Mouse (Mus musculus) midbrain, embryonic 12.5 days (tissue): ENCODE data around the gene Agbl3. TPM values are rescaled to one million over a fixed set of nuclear protein-coding genes. Genes with fewer than 3 reads are reported as not detected.

ENCODE experiments used
- ATAC-seq: fragments of 200-750 bp; cut with Nextera tagmentation; 2 replicates; pipeline ENCODE4 v1.8.0; 2017; ENCODE audit warnings: low read depth, moderate TSS enrichment, moderate library complexity; ENCODE audit not compliant: low FRiP score
- H3K27ac ChIP-seq: fragments of 300-500 bp; sonication (generic); replicated peaks from 2 replicates; pipeline ENCODE4 v1.5.1; 2016; ENCODE audit warnings: mild to moderate bottlenecking
- H3K27me3 ChIP-seq: fragments of 300-500 bp; sonication (generic); 2 replicates; pipeline ENCODE4 v1.6.1; 2016; ENCODE audit warnings: mild to moderate bottlenecking
- H3K36me3 ChIP-seq: fragments of 300-500 bp; sonication (generic); 2 replicates; pipeline ENCODE4 v1.6.1; 2016
- H3K4me1 ChIP-seq: fragments of 300-500 bp; sonication (generic); 2 replicates; pipeline ENCODE4 v1.6.1; 2016
- H3K4me2 ChIP-seq: fragments of 300-500 bp; sonication (generic); replicated peaks from 2 replicates; pipeline ENCODE4 v1.6.1; 2016; ENCODE audit warnings: mild to moderate bottlenecking, moderate library complexity
- H3K4me3 ChIP-seq: fragments of 300-500 bp; sonication (generic); 2 replicates; pipeline ENCODE4 v1.5.1; 2016; ENCODE audit warnings: mild to moderate bottlenecking
- H3K9ac ChIP-seq: fragments of 300-500 bp; sonication (generic); replicated peaks from 2 replicates; pipeline ENCODE4 v1.6.1; 2016; ENCODE audit warnings: mild to moderate bottlenecking, moderate library complexity
- H3K9me3 ChIP-seq: fragments of 300-500 bp; sonication (generic); 2 replicates; pipeline ENCODE4 v1.6.1; 2016; ENCODE audit warnings: mild to moderate bottlenecking
- WGBS: fragments of 180-500 bp; shearing (Covaris S2); methylation state at CpG from one replicate; pipeline ENCODE4 v1.1.7; 2016; 5-methylcytosine and 5-hydroxymethylcytosine counted together
- polyA plus RNA-seq: library from polyadenylated mRNA; unstranded; fragments of >200 nt; fragmentation: Nextera tagmentation; extraction: Ambion mirVana; gene quantifications from 2 replicates; pipeline ENCODE4 v1.2.1, GENCODE M21; 2016

Gene Agbl3
- polyA plus RNA-seq, 1 experiment from 2014 or later: 7.4 TPM

DNA sequence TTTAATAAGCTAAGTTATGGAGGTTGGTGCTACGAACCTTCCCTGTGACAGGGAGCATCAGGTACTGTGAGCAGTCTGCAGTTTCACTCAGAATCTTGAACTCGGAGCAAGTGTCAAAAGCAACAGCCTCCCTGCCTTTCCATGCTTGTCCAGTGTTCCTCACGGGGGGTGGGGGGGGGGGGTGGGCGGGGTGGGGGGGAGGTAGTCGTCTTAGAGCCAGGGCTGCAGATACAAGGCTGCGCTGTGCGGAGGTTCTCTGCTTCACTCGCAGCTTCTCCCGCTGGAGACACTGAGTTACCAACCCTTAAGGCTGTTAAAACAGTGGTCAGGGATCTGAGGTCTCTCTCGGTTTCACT lies 87.7 kb downstream of the Agbl3 start:
- Histone ChIP-seq H3K4me1 (peaks cover 3% of the 10 kb centered on the region; the same call in 1 of the 2 replicates), H3K9ac (no peak overlapping the region), H3K27me3 (no peaks in the 10 kb centered on the region), H3K36me3 (0 out of 2 replicates have a peak, but pooled peaks cover 3% of the 10 kb centered on the region), H3K9me3 (no peaks in the 10 kb centered on the region), H3K4me2 (no peak overlapping the region), H3K4me3 (no peak overlapping the region), H3K27ac (no peak overlapping the region)
- 85% methylated on average over 8 of the region's 10 CpGs for WGBS
- ATAC-seq: no peak

GRCm38 (mm10) chr6:34868507-34869217 lies 88.4 kb downstream of the Agbl3 start:
- ATAC-seq: no peak
- Histone ChIP-seq H3K4me3 (no peak overlapping the region), H3K27me3 (no peaks in the 10 kb centered on the region), H3K9ac (no peak overlapping the region), H3K27ac (no peak overlapping the region), H3K4me1 (peaks cover 3% of the 10 kb centered on the region; the same call in 1 of the 2 replicates), H3K9me3 (no peaks in the 10 kb centered on the region), H3K36me3 (0 out of 2 replicates have a peak, but pooled peaks cover 4% of the 10 kb centered on the region), H3K4me2 (no peak overlapping the region)
- WGBS: 83% methylated on average over 20 of the region's 20 CpGs

- 85% methylated on average over 13 of the region's 13 CpGs for WGBS
- H3K27me3 ChIP-seq: no peaks in the 10 kb centered on the region
- H3K36me3 ChIP-seq: 0 out of 2 replicates have a peak, but pooled peaks cover 4% of the 10 kb centered on the region
- H3K9me3 ChIP-seq: no peaks in the 10 kb centered on the region
- no peak overlapping the region for H3K9ac ChIP-seq
- no peak overlapping the region for H3K4me3 ChIP-seq
- H3K4me2 ChIP-seq: no peak overlapping the region
- H3K4me1 ChIP-seq: peaks cover 3% of the 10 kb centered on the region; the same call in 1 of the 2 replicates
- H3K27ac ChIP-seq: no peak overlapping the region
- no peak for ATAC-seq
Measured at GRCm38 (mm10) chr6:34869225-34869915, 89.1 kb downstream of the Agbl3 start.

DNA sequence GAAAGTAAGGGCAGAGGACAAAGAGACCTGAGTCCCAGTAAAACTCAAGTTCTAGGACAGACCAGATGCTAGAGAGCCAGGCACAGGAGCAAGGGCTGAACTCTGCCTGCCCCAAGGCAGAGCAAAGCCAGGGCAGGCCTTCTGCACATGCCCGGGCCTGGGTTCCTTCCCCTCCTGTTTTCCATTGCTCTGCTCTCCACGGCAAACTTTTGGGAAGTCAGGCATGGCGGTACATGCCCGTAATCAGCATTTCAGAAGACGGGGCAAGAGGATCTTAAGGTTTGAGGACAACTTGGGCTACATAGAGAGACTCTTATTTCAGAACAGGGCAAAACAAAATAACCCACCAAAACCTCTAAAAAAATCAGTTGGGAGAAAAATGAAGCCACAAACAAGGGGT lies 89.9 kb downstream of the Agbl3 start:
- Histone ChIP-seq H3K9ac (no peak overlapping the region), H3K4me1 (peaks cover 3% of the 10 kb centered on the region; the same call in 1 of the 2 replicates), H3K27ac (no peak overlapping the region), H3K4me2 (no peak overlapping the region), H3K27me3 (no peaks in the 10 kb centered on the region), H3K9me3 (no peaks in the 10 kb centered on the region), H3K36me3 (0 out of 2 replicates have a peak, but pooled peaks cover 4% of the 10 kb centered on the region), H3K4me3 (no peak overlapping the region)
- no peak for ATAC-seq
- 80% methylated on average over 5 of the region's 5 CpGs for WGBS

DNA sequence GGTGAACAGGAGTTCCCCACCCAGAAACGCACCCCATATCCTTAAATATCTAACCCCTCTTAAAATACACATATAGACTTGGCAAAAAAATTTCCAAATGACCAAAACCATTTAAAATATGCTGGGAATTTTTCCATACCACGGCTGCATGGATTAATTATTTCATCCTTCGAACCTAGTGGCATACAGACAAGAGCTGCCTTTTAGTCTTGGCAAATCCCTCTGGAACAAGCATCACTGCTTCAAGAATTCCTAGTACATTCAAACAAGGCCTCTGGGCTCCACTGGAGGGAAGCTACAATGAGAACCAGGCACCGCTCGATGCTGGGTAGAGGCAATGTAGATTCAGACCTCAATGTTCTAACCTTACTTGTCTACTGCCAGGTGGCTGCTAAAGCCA lies 90.5 kb downstream of the Agbl3 start:
- H3K36me3 ChIP-seq: 0 out of 2 replicates have a peak, but pooled peaks cover 4% of the 10 kb centered on the region
- H3K4me3 ChIP-seq: no peak overlapping the region
- H3K9ac ChIP-seq: no peak overlapping the region
- H3K9me3 ChIP-seq: no peaks in the 10 kb centered on the region
- peaks cover 3% of the 10 kb centered on the region; the same call in 1 of the 2 replicates for H3K4me1 ChIP-seq
- 83% methylated on average over 5 of the region's 5 CpGs for WGBS
- no peak for ATAC-seq
- H3K27ac ChIP-seq: no peak overlapping the region
- no peak overlapping the region for H3K4me2 ChIP-seq
- no peaks in the 10 kb centered on the region for H3K27me3 ChIP-seq

DNA sequence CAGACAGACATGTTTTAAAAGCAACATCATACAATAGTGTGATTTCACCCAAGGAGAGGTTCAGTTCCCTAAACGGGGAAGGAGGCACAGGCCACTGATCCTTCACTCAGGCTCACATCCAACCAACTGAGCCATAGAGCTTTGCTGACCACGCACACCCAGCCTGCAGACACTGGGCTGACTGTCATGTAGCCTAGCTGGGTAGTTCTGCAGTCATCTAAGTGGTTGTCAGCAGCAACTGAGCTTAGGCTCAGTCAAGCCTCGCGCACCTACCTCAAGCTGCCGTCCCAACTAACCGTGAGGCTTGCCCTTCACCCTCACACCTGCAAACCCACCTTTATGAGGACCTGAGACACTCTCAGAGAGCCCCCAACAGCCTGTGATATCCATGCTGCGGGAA lies 91.7 kb downstream of the Agbl3 start:
- no peak for ATAC-seq
- Histone ChIP-seq H3K27me3 (no peaks in the 10 kb centered on the region), H3K9me3 (no peaks in the 10 kb centered on the region), H3K27ac (no peak overlapping the region), H3K4me3 (no peak overlapping the region), H3K4me2 (no peak overlapping the region), H3K36me3 (0 out of 2 replicates have a peak, but pooled peaks cover 4% of the 10 kb centered on the region), H3K9ac (no peak overlapping the region), H3K4me1 (peaks cover 9% of the 10 kb centered on the region)
- 93% methylated on average over 7 of the region's 7 CpGs for WGBS

GRCm38 (mm10) chr6:34872871-34873270 lies 92.6 kb downstream of the Agbl3 start:
- no peaks in the 10 kb centered on the region for H3K9me3 ChIP-seq
- no peak overlapping the region for H3K9ac ChIP-seq
- peaks cover 13% of the 10 kb centered on the region for H3K4me1 ChIP-seq
- H3K27me3 ChIP-seq: no peaks in the 10 kb centered on the region
- no peak for ATAC-seq
- 88% methylated on average over 10 of the region's 10 CpGs for WGBS
- H3K4me2 ChIP-seq: no peak overlapping the region
- H3K27ac ChIP-seq: no peak overlapping the region
- H3K4me3 ChIP-seq: no peak overlapping the region
- 0 out of 2 replicates have a peak, but pooled peaks cover 4% of the 10 kb centered on the region for H3K36me3 ChIP-seq

DNA sequence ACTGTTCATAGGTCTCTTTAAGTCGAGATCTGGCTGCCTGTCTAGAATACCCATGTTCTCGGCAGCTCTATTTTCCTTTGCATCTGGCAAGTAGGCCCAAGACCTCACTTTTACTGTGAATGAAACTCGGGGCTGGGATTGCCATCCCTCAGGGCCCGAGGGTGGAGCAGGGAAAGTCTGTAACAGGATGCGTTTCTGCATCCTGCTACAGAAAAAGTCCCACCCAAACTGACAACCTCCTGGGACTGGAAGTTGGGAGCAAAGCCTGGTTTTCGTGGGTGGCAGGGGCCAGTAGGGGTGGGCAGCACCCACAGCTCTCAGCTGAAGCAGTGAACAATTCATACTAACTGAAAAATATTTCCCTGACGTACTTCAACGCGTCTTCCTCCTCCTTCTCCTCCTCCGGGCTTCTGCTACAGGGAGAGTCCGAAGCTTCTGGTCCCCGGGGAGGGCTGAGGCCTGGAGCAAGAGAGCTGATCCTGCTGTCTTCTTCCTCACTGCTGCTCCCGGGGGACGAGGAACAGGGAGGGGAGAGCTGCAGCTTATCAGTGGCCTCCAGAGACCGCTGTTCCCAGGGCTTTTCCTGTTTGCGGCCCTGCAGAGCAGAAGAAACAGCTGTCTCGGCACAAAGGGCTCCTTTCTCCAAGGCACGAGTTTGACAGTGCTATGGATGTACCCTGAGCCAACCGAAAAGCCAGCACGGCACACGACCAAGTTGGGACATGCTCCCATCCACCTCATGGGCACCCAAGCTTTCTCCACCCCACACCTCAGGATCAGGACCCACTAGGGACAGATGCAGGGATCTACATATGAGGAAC lies 94.1 kb downstream of the Agbl3 start:
- H3K4me3 ChIP-seq: no peak overlapping the region
- H3K27ac ChIP-seq: no peak overlapping the region
- no peaks in the 10 kb centered on the region for H3K27me3 ChIP-seq
- WGBS: 79% methylated on average over 21 of the region's 21 CpGs
- H3K4me2 ChIP-seq: no peak overlapping the region
- H3K9ac ChIP-seq: no peak overlapping the region; the same call in 1 of the 2 replicates
- 0 out of 2 replicates have a peak, but pooled peaks cover 4% of the 10 kb centered on the region for H3K36me3 ChIP-seq
- H3K9me3 ChIP-seq: no peaks in the 10 kb centered on the region
- peaks cover 20% of the 10 kb centered on the region for H3K4me1 ChIP-seq
- ATAC-seq: no peak

DNA sequence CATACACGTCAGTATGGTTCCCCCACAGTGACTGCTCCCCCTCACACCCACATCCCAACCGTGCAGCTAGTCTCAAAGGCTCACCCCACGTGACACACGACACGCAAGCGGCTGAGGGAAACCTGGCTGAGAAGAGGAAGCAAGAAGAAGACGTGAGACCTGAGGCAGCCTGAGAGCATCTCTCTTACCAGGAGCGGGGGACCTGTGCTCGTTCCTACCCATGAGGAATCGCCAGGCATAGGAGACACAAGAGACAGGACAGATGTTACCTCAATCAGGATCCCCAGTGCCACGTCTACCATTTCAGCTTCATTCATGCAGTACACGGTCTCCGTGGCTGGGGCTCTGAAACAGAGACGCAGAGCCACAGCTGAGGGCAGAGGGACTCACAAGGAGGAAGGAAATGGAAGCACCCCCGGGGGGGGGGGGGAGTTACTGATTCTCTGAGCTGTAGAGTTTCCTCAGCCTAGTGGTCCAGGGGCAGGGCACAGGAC lies 95.1 kb downstream of the Agbl3 start:
- peaks cover 9% of the 10 kb centered on the region; the same call in 1 of the 2 replicates for H3K36me3 ChIP-seq
- H3K4me2 ChIP-seq: no peak overlapping the region
- WGBS: 92% methylated on average over 15 of the region's 15 CpGs
- peaks cover 20% of the 10 kb centered on the region for H3K4me1 ChIP-seq
- H3K9ac ChIP-seq: no peak overlapping the region
- H3K27me3 ChIP-seq: no peaks in the 10 kb centered on the region
- H3K9me3 ChIP-seq: no peaks in the 10 kb centered on the region
- no peak overlapping the region for H3K4me3 ChIP-seq
- 0 out of 2 replicates have a peak overlapping the region, but pooled peaks have one; percentile 15 for H3K27ac ChIP-seq
- no peak for ATAC-seq

DNA sequence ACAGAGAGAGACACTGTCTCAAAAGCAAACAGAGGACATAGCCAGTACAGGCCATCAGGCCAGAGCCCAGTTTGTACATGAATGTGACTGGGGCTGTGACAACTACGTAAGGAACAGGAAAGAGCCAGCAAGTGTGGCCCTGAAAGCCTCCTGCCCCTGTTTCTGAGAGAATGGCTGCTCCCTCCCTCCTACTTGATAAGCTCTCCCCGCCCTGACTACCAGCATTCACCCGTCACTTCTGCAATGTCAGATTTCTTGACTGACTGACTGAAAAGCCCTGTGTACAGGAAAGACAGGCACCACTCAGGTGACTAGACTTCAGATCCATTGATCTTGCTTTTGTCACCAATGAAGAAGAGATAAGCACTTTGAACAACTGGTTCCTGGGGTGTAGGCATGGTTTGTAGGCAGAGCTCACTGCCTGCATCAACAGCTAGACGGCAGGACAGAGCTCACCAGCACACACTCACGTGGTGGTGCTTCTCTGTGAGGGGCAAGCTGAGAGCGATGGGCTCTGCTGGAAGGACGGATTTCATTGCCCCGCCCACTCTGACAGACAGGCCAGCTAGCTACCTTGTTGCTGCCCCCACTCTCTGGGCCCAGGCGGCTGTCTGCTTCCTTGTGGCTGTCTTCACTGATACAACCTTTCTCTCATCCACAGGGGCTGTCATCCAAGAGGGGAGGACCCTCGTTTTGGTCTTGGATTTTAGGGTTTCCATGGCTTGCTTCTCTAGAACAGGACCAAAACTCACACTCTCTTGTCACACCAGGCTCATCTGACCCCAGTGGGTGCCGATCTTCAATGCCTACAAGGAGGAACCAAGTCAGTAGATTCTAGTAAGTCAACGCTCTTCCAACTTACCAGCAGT lies 96.0 kb downstream of the Agbl3 start:
- Histone ChIP-seq H3K9ac (no peak overlapping the region), H3K36me3 (peaks cover 17% of the 10 kb centered on the region), H3K4me1 (peaks cover 20% of the 10 kb centered on the region), H3K27ac (0 out of 2 replicates have a peak overlapping the region, but pooled peaks have one; percentile 15), H3K4me3 (no peak overlapping the region), H3K9me3 (no peaks in the 10 kb centered on the region), H3K4me2 (peak overlapping the region; percentile 75), H3K27me3 (no peaks in the 10 kb centered on the region)
- ATAC-seq: no peak
- 55% methylated on average over 12 of the region's 12 CpGs for WGBS

GRCm38 (mm10) chr6:34876835-34877156 lies 96.6 kb downstream of the Agbl3 start:
- Histone ChIP-seq H3K4me3 (peak overlapping the region; percentile 74), H3K9ac (peak overlapping the region; percentile 82), H3K9me3 (no peaks in the 10 kb centered on the region), H3K36me3 (peaks cover 19% of the 10 kb centered on the region), H3K4me2 (peak overlapping the region; percentile 75), H3K27me3 (no peaks in the 10 kb centered on the region), H3K27ac (no peak overlapping the region), H3K4me1 (peaks cover 20% of the 10 kb centered on the region)
- 52% methylated on average over 2 of the region's 2 CpGs for whole genome bisulfite sequencing
- ATAC-seq: no peak
